Mouse (Mus musculus) megakaryocyte, embryonic 14.5 days (primary cell): ENCODE data around the gene Flt3l. TPM values are rescaled to one million over a fixed set of nuclear protein-coding genes. Genes with fewer than 3 reads are reported as not detected.
"Not testable (repeated sequence)": the region's sequence is repeated elsewhere in the genome, so short reads cannot be mapped to it uniquely, and the experiment has no call there.

Source experiments
- H3K27me3 ChIP-seq: replicated peaks from 2 replicates; pipeline ENCODE3; 2012; ENCODE audit warnings: inconsistent platforms
- H3K36me3 ChIP-seq: replicated peaks from 2 replicates; pipeline ENCODE3; 2012; ENCODE audit warnings: low read length, inconsistent platforms, mixed read lengths
- H3K4me1 ChIP-seq: 2 replicates; pipeline ENCODE4 v1.6.1; 2012; ENCODE audit warnings: inconsistent platforms
- H3K4me3 ChIP-seq: replicated peaks from 2 replicates; pipeline ENCODE3; 2012; ENCODE audit warnings: moderate library complexity, mild to moderate bottlenecking, inconsistent platforms
- H3K9me3 ChIP-seq: 2 replicates; pipeline ENCODE4 v1.6.1; 2012; ENCODE audit warnings: inconsistent platforms
- FLI1 ChIP-seq: IDR thresholded peaks from 2 replicates; pipeline ENCODE4 v1.6.1; 2012; ENCODE audit warnings: low read length, inconsistent platforms, mixed read lengths
- GATA1 ChIP-seq: IDR thresholded peaks from 3 replicates; pipeline ENCODE4 v1.6.1; 2012; ENCODE audit warnings: mixed read lengths, low read length, inconsistent platforms, borderline replicate concordance
- polyA plus RNA-seq: library from polyadenylated mRNA; stranded (reverse); fragments of >175 nt; gene quantifications from 2 replicates; pipeline ENCODE4 v1.2.3, GENCODE M21; 2012; ENCODE audit warnings: low replicate concordance; ENCODE audit not compliant: insufficient read depth

Gene Flt3l
- polyA plus RNA-seq, 1 experiment, result 78.6 TPM

- Histone ChIP-seq H3K36me3 (no peaks in the 10 kb centered on the region), H3K4me3 (no peak overlapping the region), H3K9me3 (peaks cover 4% of the 10 kb centered on the region; the same call in 1 of the 2 replicates), H3K27me3 (peaks cover 70% of the 10 kb centered on the region), H3K4me1 (peaks cover 26% of the 10 kb centered on the region)
- no peak for TF ChIP-seq FLI1
- no peak for TF ChIP-seq GATA1
Measured at GRCm38 (mm10) chr7:45104941-45105340, 31.3 kb downstream of the Flt3l start.

- no peaks in the 10 kb centered on the region for H3K36me3 ChIP-seq
- peak within 1 kb of the TSS; percentile 79 for H3K4me3 ChIP-seq
- peaks cover 65% of the 10 kb centered on the region for H3K27me3 ChIP-seq
- TF ChIP-seq FLI1 (no peak), GATA1 (no peak)
- H3K4me1 ChIP-seq, result peaks cover 29% of the 10 kb centered on the region
- H3K9me3 ChIP-seq, result peaks cover 4% of the 10 kb centered on the region; the same call in 1 of the 2 replicates
Measured at GRCm38 (mm10) chr7:45103652-45104180, 32.5 kb downstream of the Flt3l start, which contains the start of gene Fcgrt. Fcgrt (minus strand) TSS chr7:45103851.

GRCm38 (mm10) chr7:45102940-45103585 is 33.2 kb downstream of the Flt3l start:
- Histone ChIP-seq H3K9me3 (peaks cover 4% of the 10 kb centered on the region; the same call in 1 of the 2 replicates), H3K27me3 (peaks cover 62% of the 10 kb centered on the region), H3K4me3 (peak overlapping the region; percentile 79), H3K4me1 (peaks cover 35% of the 10 kb centered on the region), H3K36me3 (no peaks in the 10 kb centered on the region)
- no peak for TF ChIP-seq FLI1
- no peak for TF ChIP-seq GATA1

- H3K4me3 ChIP-seq, result no peak overlapping the region
- H3K36me3 ChIP-seq, result no peaks in the 10 kb centered on the region
- no peak for TF ChIP-seq GATA1
- no peak for TF ChIP-seq FLI1
- H3K27me3 ChIP-seq, result peaks cover 61% of the 10 kb centered on the region
- H3K4me1 ChIP-seq, result peaks cover 42% of the 10 kb centered on the region
- peaks cover 4% of the 10 kb centered on the region; the same call in 1 of the 2 replicates for H3K9me3 ChIP-seq
Measured at GRCm38 (mm10) chr7:45102441-45102840, 33.8 kb downstream of the Flt3l start.

- Histone ChIP-seq H3K36me3 (no peaks in the 10 kb centered on the region), H3K4me3 (no peak overlapping the region), H3K9me3 (no peaks in the 10 kb centered on the region), H3K27me3 (peaks cover 53% of the 10 kb centered on the region), H3K4me1 (peaks cover 45% of the 10 kb centered on the region)
- TF ChIP-seq GATA1 (no peak), FLI1 (no peak)
Measured at GRCm38 (mm10) chr7:45100046-45100445, 36.2 kb downstream of the Flt3l start.

- no peaks in the 10 kb centered on the region for H3K36me3 ChIP-seq
- no peak for TF ChIP-seq GATA1
- no peak for TF ChIP-seq FLI1
- H3K27me3 ChIP-seq, result peaks cover 51% of the 10 kb centered on the region
- H3K4me3 ChIP-seq, result no peak overlapping the region
- H3K4me1 ChIP-seq, result peaks cover 52% of the 10 kb centered on the region
- H3K9me3 ChIP-seq, result no peaks in the 10 kb centered on the region
Measured at GRCm38 (mm10) chr7:45098541-45099240, 37.5 kb downstream of the Flt3l start.

GRCm38 (mm10) chr7:45097479-45097878 is 38.8 kb downstream of the Flt3l start:
- peaks cover 45% of the 10 kb centered on the region for H3K27me3 ChIP-seq
- H3K4me3 ChIP-seq, result peak overlapping the region; percentile 54
- peaks cover 53% of the 10 kb centered on the region for H3K4me1 ChIP-seq
- H3K36me3 ChIP-seq, result no peaks in the 10 kb centered on the region
- no peak for TF ChIP-seq FLI1
- no peaks in the 10 kb centered on the region for H3K9me3 ChIP-seq

- not testable (repeated sequence) for H3K9me3 ChIP-seq, H3K4me3 ChIP-seq, H3K36me3 ChIP-seq
- Histone ChIP-seq H3K4me1 (peaks cover 64% of the 10 kb centered on the region), H3K27me3 (peaks cover 46% of the 10 kb centered on the region)
Measured at GRCm38 (mm10) chr7:45095965-45096364, 40.3 kb downstream of the Flt3l start.

GRCm38 (mm10) chr7:45095367-45095766 is 40.9 kb downstream of the Flt3l start:
- TF ChIP-seq GATA1 (no peak), FLI1 (no peak)
- H3K4me1 ChIP-seq, result peaks cover 70% of the 10 kb centered on the region

GRCm38 (mm10) chr7:45094121-45094520 is 42.1 kb downstream of the Flt3l start:
- TF ChIP-seq GATA1, result no peak
- no peak for TF ChIP-seq FLI1
- H3K4me3 ChIP-seq, result no peak overlapping the region
- H3K27me3 ChIP-seq, result peaks cover 44% of the 10 kb centered on the region
- no peaks in the 10 kb centered on the region for H3K9me3 ChIP-seq
- H3K4me1 ChIP-seq, result peaks cover 73% of the 10 kb centered on the region
- H3K36me3 ChIP-seq, result no peaks in the 10 kb centered on the region

More at GRCm38 (mm10) chr7:45095367-45095766, 40.9 kb downstream of the Flt3l start:
- Histone ChIP-seq H3K36me3 (no peaks in the 10 kb centered on the region), H3K27me3 (peaks cover 48% of the 10 kb centered on the region), H3K9me3 (no peaks in the 10 kb centered on the region), H3K4me3 (no peak overlapping the region)
